Mouse (Mus musculus): ENCODE data around the gene Letm1.
A peak's percentile ranks its signal among the peaks of the same experiment; 100 is the strongest.

Letm1 gene

GRCm38 (mm10) chr5:33738341-33738740, 44.3 kb downstream of the Letm1 start:
- no peak for DNase-seq (ENCODE audit: low spot score)

- peak; percentile 80 for DNase-seq (ENCODE audit: low spot score)
Measured at GRCm38 (mm10) chr5:33737903-33738321, 44.7 kb downstream of the Letm1 start.

DNA sequence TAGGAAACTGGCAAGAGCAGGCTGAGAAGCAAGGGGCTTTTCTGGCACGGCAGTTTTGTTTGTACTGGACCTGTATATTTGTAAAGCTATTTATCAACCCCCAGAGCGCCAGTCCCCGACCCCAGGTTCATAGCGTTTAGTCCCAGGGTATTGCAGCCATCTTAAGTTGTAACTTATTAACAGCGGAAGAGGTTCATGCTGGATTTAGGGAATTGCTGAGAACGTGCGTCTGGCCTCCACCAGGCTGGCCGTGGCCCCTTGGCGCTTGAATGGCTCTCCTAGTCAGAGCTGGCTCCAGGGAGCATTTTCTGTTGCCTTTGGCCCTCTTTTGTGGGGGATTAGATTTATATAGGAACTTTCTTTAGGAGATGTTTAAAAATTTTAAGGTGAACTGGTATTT, 46.4 kb downstream of the Letm1 start:
- no peak for DNase-seq (ENCODE audit: low spot score)

- no peak for DNase-seq (ENCODE audit: low spot score)
Measured at GRCm38 (mm10) chr5:33735412-33736092, 47.1 kb downstream of the Letm1 start.

DNA sequence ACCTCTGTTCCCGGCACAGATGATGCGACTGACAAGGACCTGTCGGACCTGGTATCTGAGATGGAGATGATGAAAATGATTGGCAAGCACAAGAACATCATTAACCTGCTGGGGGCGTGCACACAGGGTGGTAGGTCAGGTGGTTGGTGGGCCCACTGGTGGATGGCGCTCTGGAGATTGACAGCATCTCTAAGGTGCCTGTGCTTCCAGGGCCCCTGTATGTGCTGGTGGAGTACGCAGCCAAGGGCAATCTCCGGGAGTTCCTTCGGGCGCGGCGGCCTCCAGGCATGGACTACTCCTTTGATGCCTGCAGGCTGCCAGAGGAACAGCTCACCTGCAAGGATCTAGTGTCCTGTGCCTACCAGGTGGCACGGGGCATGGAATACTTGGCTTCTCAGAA, 48.8 kb downstream of the Letm1 start:
- no peak for DNase-seq (ENCODE audit: low spot score)

DNA sequence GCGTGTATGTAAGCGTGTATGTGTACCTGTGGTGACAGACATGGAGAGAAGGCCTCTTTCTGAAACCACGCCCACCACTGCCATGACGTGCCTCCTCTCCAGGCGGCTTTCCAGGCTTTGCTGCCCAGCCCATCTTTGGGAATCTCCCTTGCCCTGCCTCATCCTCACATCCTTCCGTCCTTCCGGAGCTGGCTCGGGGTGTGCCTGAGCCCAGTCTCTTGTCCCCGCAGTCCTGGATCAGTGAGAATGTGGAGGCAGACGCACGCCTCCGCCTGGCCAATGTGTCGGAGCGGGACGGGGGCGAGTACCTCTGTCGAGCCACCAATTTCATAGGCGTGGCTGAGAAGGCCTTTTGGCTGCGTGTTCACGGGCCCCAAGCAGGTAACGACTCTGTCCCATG, 51.6 kb downstream of the Letm1 start:
- DNase-seq (ENCODE audit: low spot score): no peak

- no peak for DNase-seq (ENCODE audit: low spot score)
Measured at GRCm38 (mm10) chr5:33730516-33730915, 52.1 kb downstream of the Letm1 start.

- no peak for DNase-seq (ENCODE audit: low spot score)
Measured at GRCm38 (mm10) chr5:33728841-33729240, 53.8 kb downstream of the Letm1 start.

- no peak for DNase-seq (ENCODE audit: low spot score)
Measured at GRCm38 (mm10) chr5:33726891-33727290, 55.7 kb downstream of the Letm1 start.

DNA sequence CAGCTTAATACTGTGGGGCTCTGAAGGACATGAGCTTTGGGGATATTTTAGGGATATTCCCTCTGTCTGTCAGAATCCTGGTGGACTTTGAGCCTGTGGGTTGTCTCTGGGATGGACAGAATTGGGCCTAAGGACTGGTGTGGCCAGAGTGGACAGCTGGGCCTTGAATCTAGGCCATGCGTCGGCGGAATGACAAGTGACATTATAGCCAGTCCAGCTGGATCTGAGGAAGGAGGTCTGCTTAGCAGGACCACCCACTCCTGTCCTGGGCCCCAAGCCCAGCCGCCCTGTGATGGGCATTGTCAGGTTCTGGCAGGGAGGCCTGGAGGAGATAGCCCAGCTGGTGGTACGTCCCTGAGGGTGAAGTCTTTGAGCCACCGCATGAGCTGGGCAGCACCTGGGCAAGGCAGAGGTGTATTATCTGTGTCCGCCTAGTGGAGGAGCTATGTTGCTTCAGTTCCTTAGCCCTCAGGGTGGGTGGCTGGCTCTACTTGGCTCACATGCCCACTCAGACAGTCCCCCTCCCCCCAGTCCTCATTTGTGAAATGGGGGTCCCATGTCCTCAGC, 56.5 kb downstream of the Letm1 start:
- peak; percentile 41 for DNase-seq (ENCODE audit: low spot score)

GRCm38 (mm10) chr5:33723641-33724465, 58.8 kb downstream of the Letm1 start:
- DNase-seq (ENCODE audit: low spot score): no peak

GRCm38 (mm10) chr5:33723019-33723640, 59.5 kb downstream of the Letm1 start:
- DNase-seq (ENCODE audit: low spot score): no peak

- no peak for DNase-seq (ENCODE audit: low spot score)
Measured at GRCm38 (mm10) chr5:33722266-33723018, 60.2 kb downstream of the Letm1 start.

- DNase-seq (ENCODE audit: low spot score): peak; percentile 28
Measured at GRCm38 (mm10) chr5:33721541-33722265, 60.9 kb downstream of the Letm1 start, which contains the start of gene Fgfr3. Gene Fgfr3, plus strand, starts transcription at chr5:33721674.

DNA sequence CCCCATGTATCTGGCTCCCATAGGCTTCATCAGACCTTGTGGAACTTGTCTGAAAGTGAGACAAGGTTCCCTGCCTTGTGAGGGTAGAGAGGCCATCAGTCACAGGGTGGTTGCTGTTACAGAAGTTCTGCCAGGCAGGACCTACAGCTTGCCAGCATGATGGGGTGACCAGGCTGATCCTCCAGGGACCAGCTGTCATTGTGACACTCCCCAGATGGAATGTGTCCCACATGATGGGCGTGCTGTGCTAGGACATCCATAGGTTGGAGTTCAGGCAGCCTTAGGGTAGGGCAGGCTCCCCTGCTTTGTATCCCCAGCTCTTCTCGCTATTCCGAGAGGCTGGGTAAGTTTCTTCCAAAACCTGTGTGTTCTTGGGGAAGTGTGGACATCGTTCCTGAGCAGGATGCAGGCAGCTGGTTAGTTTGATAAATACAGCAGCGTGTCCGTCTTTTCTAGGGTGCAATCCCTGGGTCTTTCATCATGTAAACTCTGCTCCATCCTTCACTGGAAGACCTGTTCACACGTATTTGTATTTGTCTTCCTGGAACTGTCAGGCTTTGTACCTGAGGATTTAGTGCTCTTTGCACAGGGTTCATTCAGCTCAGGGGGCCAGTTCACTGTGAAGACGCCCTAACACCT, 61.6 kb downstream of the Letm1 start:
- DNase-seq (ENCODE audit: low spot score): no peak

GRCm38 (mm10) chr5:33718460-33718859, 64.2 kb downstream of the Letm1 start:
- DNase-seq (ENCODE audit: low spot score): no peak

GRCm38 (mm10) chr5:33716467-33716866, 66.2 kb downstream of the Letm1 start:
- DNase-seq (ENCODE audit: low spot score): no peak

DNA sequence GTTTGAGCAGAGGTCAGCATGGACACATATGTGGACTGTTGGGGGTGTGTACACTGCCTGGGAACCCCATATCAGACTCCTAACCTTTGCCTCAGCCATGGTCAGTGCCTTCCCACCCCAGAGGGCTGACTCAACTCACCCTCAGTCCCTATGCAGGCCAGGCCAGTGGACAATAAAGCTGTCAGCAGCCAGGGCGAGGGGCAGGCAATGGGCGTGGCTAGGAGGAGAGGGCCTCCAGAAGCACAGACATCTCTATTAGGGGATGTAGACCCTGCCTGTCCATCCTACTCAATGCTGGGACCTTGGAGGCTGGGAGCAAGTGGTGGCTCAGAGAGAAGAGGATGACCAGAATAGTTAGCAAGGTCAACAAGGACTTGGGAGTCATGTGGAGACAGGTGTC, 67.4 kb downstream of the Letm1 start:
- DNase-seq (ENCODE audit: low spot score): no peak

- no peak for DNase-seq (ENCODE audit: low spot score)
Measured at GRCm38 (mm10) chr5:33712550-33712949, 70.1 kb downstream of the Letm1 start.

DNA sequence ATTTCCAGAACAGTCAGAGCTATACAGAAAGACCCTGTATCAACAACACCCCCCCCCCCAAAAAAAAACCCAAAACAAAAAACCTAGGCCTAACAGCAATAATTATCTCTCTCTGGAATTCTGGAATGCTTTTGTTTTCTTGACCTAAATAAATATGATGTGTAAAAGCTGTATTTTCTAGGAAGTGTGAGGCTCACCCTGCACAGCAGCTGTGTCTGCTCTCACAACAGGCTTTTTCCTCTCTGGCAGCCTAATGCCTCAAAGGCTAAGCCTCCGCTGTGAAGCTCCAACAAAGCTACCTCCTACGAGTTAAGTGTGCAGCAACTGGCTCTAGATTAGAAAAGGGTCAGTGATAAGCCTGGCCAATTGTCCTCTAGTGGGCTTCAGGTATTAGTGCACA, 73.6 kb downstream of the Letm1 start:
- no peak for DNase-seq (ENCODE audit: low spot score)

GRCm38 (mm10) chr5:33707163-33707562, 75.5 kb downstream of the Letm1 start:
- DNase-seq (ENCODE audit: low spot score): no peak

All from layer of hippocampus, adult 11-12 months (tissue).